Mouse (Mus musculus) brain, embryonic 14.5 days (tissue): Measurements from ENCODE around the gene Gapt.

Source experiments
- CTCF ChIP-seq: fragments of 200-500 bp; IDR thresholded peaks from 2 replicates; pipeline ENCODE4 v1.5.1; 2012; ENCODE audit warnings: inconsistent platforms, mild to moderate bottlenecking, moderate library complexity, borderline replicate concordance; ENCODE audit not compliant: insufficient read depth, insufficient read length; ENCODE audit errors: extremely low read depth
- POLR2A ChIP-seq: fragments of 200-500 bp; IDR thresholded peaks from 2 replicates; pipeline ENCODE4 v1.6.1; 2012; ENCODE audit warnings: mild to moderate bottlenecking, inconsistent platforms, borderline replicate concordance; ENCODE audit not compliant: poor library complexity, insufficient read depth, insufficient read length, severe bottlenecking; ENCODE audit errors: extremely low read depth

DNA sequence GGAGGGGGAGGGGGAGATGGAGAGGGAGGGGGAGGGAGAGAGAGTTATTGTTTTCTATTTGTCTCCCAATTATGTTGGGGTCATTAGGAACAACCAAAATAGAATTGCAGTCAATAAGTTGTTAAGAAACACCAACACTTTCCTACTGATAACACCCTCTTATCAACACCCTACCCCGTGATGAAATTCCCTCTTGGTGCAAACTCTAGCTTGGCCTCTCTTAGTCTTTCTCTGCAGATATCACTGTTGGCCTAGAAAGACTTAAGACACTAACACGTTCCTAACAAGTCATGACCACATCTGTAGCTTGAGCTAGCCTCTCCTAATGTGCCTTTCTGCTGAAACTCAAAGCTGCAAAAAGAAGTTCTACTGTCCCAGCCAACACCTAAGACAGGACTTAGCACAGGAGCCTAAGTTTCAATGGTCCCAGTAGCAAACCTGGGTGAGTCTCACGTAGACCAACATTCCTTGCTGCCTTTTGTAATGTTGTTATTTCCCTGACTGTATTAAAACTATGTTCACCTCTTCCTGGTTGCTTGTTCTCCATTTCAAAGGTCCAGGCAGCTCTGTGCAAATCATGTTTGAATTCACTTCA is 11.1 kb upstream of the Gapt start:
- TF ChIP-seq POLR2A (no peak), CTCF (no peak)
